Mouse (Mus musculus): Measurements from ENCODE around the gene Kif6.

DNA sequence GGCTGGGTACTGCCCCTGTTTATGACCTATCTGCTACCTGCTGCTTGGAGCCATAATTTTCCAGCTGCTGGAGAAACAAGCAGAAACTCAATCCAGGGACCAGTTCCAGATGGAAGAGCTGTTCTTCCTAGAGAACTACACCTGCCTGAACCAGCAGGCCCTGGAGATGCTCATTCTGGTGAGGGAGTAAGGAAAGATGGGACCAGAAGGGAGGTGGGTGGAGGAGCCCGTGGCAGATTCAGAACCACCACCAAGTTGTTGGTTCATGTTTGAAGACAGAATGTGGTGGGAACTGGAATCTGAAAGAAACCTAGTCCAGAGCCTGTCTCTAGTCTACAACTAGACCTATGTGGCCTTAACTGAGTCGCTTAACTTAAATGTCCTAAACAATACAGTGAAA lies 312.7 kb downstream of the Kif6 start:
- TF ChIP-seq POLR2A (IDR thresholded peaks at IDR 0.05; ENCODE audit: borderline replicate concordance, low read depth, low read length) (no peak), CTCF (IDR thresholded peaks at IDR 0.05; ENCODE audit: low read depth, low read length) (no peak)

Measured in bone marrow macrophage, adult 2 months (primary cell).